Mouse (Mus musculus) natural killer cell, adult 2 months (primary cell): Measurements from ENCODE around the gene Gm38431.

ENCODE experiments used
- DNase-seq, 2 experiments: peaks; one replicate each; pipeline ENCODE4 v3.0.0; 2022; ENCODE audit warnings: low spot score in 2 of 2

The Gm38431 gene

DNA sequence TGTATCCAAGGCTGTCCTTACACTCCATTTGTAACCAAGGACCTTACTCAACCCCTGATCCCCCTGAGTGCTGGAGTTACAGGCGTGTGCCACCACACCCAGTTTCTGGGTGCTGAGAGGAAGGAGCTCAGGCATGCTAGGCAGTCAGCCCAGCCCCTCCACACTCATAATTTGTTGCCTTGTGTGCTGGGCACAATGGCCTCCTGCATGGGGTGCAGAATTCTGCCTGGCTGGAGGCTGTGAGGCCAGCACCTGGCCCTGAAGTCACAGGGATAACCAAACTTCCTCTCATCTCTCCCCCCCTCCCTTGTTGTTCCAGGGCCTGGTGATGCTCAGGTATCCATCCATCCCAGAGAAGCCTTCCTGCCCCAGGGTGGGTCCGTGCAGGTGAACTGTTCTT lies 73.2 kb downstream of the Gm38431 start:
- DNase-seq: no peak
